Mouse (Mus musculus): Measurements from ENCODE around the gene Luzp1.

DNA sequence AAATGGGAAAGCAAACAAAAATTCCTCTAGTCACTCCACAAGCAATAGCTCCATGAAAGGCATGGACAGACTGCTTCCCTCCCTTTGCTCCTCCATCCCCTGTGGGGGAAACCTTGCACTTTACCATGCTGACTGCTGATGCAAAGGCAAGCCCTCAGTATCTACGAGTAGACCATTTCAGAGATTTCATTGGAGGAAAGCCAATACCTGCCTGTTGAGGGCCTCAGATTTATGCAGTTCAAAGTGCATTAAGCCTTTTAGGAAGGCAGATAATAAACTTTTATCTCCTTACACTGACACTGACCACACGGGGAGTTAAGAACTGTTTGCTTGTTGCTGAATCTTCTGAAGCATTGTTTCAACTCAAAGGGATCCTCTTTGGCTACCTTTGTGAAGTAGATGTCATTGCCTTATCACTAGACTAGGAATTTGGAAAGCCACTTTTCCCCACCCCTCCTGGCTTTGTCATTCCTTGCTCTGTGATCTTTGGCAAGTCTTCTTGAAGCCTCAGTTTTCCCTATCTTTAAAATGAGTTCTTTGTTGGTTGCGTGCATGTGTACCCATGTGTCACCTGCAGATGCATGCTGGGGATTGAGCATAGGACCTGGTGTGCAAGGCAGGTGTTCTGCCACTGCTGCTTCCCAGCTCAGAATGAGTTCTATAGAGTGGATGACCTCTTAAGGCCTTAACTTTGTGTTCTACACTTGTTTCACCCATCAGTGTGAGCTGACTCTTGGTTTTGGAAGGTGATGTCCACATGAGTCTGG lies 76.9 kb downstream of the Luzp1 start:
- TF ChIP-seq CTCF (IDR thresholded peaks at IDR 0.05; ENCODE audit: low read depth) (no peak), EP300 (IDR thresholded peaks at IDR 0.05; ENCODE audit: low read depth) (no peak)
